Mouse (Mus musculus): ENCODE data around the gene Atp4a. TPM values are rescaled to one million over a fixed set of nuclear protein-coding genes. Genes with fewer than 3 reads are reported as not detected.

The Atp4a gene
- not detected in 2 replicates for polyA plus RNA-seq (2012; rRNA removed)

GRCm38 (mm10) chr7:30711942-30712341 lies at the start of gene Atp4a:
Atp4a (plus strand) TSS chr7:30712209.
- 79% methylated on average over 3 of the region's 3 CpGs for WGBS
- no peak for TF ChIP-seq POLR2A (IDR thresholded peaks at IDR 0.05; ENCODE audit: borderline replicate concordance, extremely low read depth, low read depth, low read length)
- TF ChIP-seq CTCF (IDR thresholded peaks at IDR 0.05; ENCODE audit: insufficient read depth, low read length) = no peak
- Histone ChIP-seq H3K4me3 (replicated peaks; ENCODE audit: extremely low read depth, low read depth, low read length) (no peak within 1 kb of the TSS), H3K4me1 (ENCODE audit: control insufficient read depth, insufficient read depth, low read length) (no peaks in the 10 kb centered on the region)
- no peak for DNase-seq

- DNase-seq = peak; percentile 92
- under 1% methylated on average over 34 of the region's 34 CpGs for WGBS
- TF ChIP-seq CTCF (IDR thresholded peaks at IDR 0.05; ENCODE audit: insufficient read depth, low read length) (no peak), POLR2A (IDR thresholded peaks at IDR 0.05; ENCODE audit: borderline replicate concordance, extremely low read depth, low read depth, low read length) (no peak)
- H3K4me1 ChIP-seq (ENCODE audit: control insufficient read depth, insufficient read depth, low read length) = no peaks in the 10 kb centered on the region; the same call in 1 of the 2 replicates
- H3K4me3 ChIP-seq (replicated peaks; ENCODE audit: extremely low read depth, low read depth, low read length) = peak within 1 kb of the TSS; percentile 78
Measured at GRCm38 (mm10) chr7:30664529-30665200, 47.3 kb upstream of the Atp4a start, which contains the start of gene Haus5. Haus5 (minus strand) TSS chr7:30664994.

GRCm38 (mm10) chr7:30665321-30665720 lies 46.7 kb upstream of the Atp4a start:
- TF ChIP-seq POLR2A (IDR thresholded peaks at IDR 0.05; ENCODE audit: borderline replicate concordance, extremely low read depth, low read depth, low read length) (no peak), CTCF (IDR thresholded peaks at IDR 0.05; ENCODE audit: insufficient read depth, low read length) (no peak)
- Histone ChIP-seq H3K4me1 (ENCODE audit: control insufficient read depth, insufficient read depth, low read length) (no peaks in the 10 kb centered on the region; the same call in 1 of the 2 replicates), H3K4me3 (replicated peaks; ENCODE audit: extremely low read depth, low read depth, low read length) (peak overlapping the region; percentile 78)
- DNase-seq = peak; percentile 21
- 6% methylated on average over 11 of the region's 11 CpGs for WGBS

- no peak for TF ChIP-seq POLR2A (IDR thresholded peaks at IDR 0.05; ENCODE audit: borderline replicate concordance, extremely low read depth, low read depth, low read length)
- 0 out of 2 replicates have a peak, but pooled peaks have one; percentile 15 for TF ChIP-seq CTCF (IDR thresholded peaks at IDR 0.05; ENCODE audit: insufficient read depth, low read length)
- DNase-seq = no peak
- WGBS = 33% methylated on average over 3 of the region's 3 CpGs
- Histone ChIP-seq H3K4me3 (replicated peaks; ENCODE audit: extremely low read depth, low read depth, low read length) (no peak overlapping the region), H3K4me1 (ENCODE audit: control insufficient read depth, insufficient read depth, low read length) (no peaks in the 10 kb centered on the region; the same call in 1 of the 2 replicates)
Measured at GRCm38 (mm10) chr7:30669229-30669628, 42.8 kb upstream of the Atp4a start.

- no peak for TF ChIP-seq CTCF (IDR thresholded peaks at IDR 0.05; ENCODE audit: insufficient read depth, low read length)
- TF ChIP-seq POLR2A (IDR thresholded peaks at IDR 0.05; ENCODE audit: borderline replicate concordance, extremely low read depth, low read depth, low read length) = no peak
- DNase-seq = no peak
- H3K4me3 ChIP-seq (replicated peaks; ENCODE audit: extremely low read depth, low read depth, low read length) = no peak within 1 kb of the TSS
- no peaks in the 10 kb centered on the region for H3K4me1 ChIP-seq (ENCODE audit: control insufficient read depth, insufficient read depth, low read length)
- 66% methylated on average over 9 of the region's 9 CpGs for WGBS
Measured at GRCm38 (mm10) chr7:30671480-30671879, 40.5 kb upstream of the Atp4a start, which contains the start of gene Pmis2. Pmis2 (minus strand) TSS chr7:30671605.

DNA sequence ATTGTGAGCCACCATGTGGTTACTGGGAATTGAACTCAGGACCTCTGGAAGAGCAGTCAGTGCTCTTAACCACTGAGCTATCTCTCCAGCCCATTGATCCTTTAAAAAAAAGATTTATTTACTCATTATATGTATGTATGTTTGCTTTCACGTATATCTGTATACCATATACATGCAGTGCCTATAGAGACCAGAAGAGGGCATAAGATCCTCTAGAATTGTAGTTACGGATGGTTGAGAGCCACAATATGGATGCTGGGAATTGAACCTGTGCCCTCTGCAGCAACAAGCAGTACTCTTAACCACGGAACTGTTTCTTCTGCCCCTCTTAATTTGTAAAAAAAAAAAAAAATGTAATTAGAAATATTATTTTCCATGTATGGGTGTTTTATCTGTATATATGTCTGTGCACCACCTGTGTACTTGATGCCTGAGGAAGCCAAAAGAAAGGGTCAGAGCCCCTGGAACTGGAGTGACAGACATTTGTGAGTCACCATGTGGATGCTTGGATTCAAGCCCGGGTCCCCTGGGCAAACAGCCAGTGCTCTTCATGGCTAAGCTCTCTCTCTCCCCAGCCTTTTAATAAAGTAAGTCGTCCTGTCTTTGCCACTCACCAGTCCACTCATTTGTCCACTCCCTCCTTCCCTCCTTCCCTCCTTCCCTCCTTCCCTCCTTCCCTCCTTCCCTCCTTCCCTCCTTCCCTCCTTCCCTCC lies 33.6 kb upstream of the Atp4a start:
- no peak overlapping the region for H3K4me3 ChIP-seq (replicated peaks; ENCODE audit: extremely low read depth, low read depth, low read length)
- no peak for DNase-seq
- TF ChIP-seq CTCF (IDR thresholded peaks at IDR 0.05; ENCODE audit: insufficient read depth, low read length) (no peak), POLR2A (IDR thresholded peaks at IDR 0.05; ENCODE audit: borderline replicate concordance, extremely low read depth, low read depth, low read length) (no peak)
- no peaks in the 10 kb centered on the region for H3K4me1 ChIP-seq (ENCODE audit: control insufficient read depth, insufficient read depth, low read length)
- WGBS = 51% methylated on average over 5 of the region's 5 CpGs

DNA sequence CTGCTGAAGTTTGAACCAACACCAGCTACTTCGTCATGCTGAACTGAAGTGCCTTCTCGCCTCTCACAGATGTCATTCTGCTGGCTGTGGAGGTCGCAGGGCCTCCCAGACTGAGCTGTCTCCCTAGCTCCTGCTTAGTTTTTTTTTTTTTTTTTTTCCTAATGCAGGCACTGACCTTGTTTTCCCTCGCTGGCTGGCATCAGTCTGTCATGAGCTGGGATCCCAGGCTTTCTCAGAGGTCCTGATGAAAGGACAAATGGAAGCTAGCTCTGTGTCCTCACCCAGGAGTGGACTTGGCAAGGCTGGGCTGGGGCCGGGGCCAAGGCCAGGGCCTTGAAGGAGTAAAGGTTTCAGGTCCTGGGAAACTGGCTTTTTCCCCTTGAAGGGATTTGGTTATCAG lies 30.1 kb upstream of the Atp4a start:
- TF ChIP-seq CTCF (IDR thresholded peaks at IDR 0.05; ENCODE audit: insufficient read depth, low read length) = no peak
- no peak for TF ChIP-seq POLR2A (IDR thresholded peaks at IDR 0.05; ENCODE audit: borderline replicate concordance, extremely low read depth, low read depth, low read length)
- WGBS = 50% methylated on average over 5 of the region's 5 CpGs
- Histone ChIP-seq H3K4me1 (ENCODE audit: control insufficient read depth, insufficient read depth, low read length) (no peaks in the 10 kb centered on the region), H3K4me3 (replicated peaks; ENCODE audit: extremely low read depth, low read depth, low read length) (no peak overlapping the region)
- DNase-seq = no peak

DNA sequence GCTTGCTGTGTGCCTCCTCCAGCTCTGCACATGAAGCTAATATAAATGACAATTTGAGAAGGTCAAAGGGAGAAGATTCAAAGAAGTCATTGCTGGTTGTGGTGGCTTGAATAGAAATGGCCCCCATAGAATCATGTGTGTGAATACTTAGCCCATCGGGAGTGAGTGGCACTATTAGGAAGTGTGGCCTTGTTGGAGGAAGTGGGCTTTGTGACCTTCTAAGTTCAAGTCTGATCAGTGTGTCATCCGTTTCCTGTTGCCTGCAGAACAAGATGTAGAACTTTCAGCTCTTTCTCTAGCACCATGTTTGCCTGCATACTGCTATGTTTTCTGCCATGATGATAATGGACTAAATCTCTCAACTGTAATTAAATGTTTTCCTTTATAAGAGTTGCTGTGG lies 28.6 kb upstream of the Atp4a start:
- WGBS = 56% methylated on average over 2 of the region's 2 CpGs
- DNase-seq = no peak
- Histone ChIP-seq H3K4me3 (replicated peaks; ENCODE audit: extremely low read depth, low read depth, low read length) (no peak overlapping the region), H3K4me1 (ENCODE audit: control insufficient read depth, insufficient read depth, low read length) (no peaks in the 10 kb centered on the region)
- TF ChIP-seq CTCF (IDR thresholded peaks at IDR 0.05; ENCODE audit: insufficient read depth, low read length) (no peak), POLR2A (IDR thresholded peaks at IDR 0.05; ENCODE audit: borderline replicate concordance, extremely low read depth, low read depth, low read length) (no peak)

DNA sequence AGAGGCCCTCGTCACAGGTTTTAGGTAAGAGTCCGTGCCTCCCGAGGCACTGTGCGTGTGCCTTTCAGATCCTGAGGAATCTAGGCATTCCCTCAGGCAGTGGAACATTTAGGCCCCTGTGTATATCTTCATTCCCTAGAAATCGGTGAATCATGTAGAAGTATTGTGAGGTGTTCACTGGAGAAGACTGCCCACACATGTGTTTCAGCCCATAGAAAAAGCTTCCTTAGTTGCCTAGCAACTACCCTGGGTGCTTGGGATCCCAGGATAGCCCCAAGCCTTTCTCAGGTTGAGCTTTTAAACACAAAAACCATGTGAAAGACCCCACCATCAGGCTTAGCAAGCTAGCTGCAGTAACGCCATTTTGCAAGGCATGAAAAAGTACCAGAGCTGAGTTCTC lies 23.7 kb upstream of the Atp4a start:
- WGBS = 68% methylated on average over 6 of the region's 6 CpGs
- H3K4me1 ChIP-seq (ENCODE audit: control insufficient read depth, insufficient read depth, low read length) = no peaks in the 10 kb centered on the region
- no peak for TF ChIP-seq POLR2A (IDR thresholded peaks at IDR 0.05; ENCODE audit: borderline replicate concordance, extremely low read depth, low read depth, low read length)
- TF ChIP-seq CTCF (IDR thresholded peaks at IDR 0.05; ENCODE audit: insufficient read depth, low read length) = no peak
- no peak overlapping the region for H3K4me3 ChIP-seq (replicated peaks; ENCODE audit: extremely low read depth, low read depth, low read length)
- DNase-seq = no peak
